Mouse (Mus musculus) megakaryocyte-erythroid progenitor cell, adult 5-6 weeks (primary cell): ENCODE results near the gene Cdpf1. TPM values are rescaled to one million over a fixed set of nuclear protein-coding genes. Genes with fewer than 3 reads are reported as not detected.

ENCODE experiments used
- ATAC-seq: replicated peaks from 2 replicates; pipeline ENCODE4 v1.8.0; 2016; ENCODE audit warnings: mild to moderate bottlenecking, inconsistent platforms; ENCODE audit not compliant: severe bottlenecking, poor library complexity, low FRiP score, low TSS enrichment
- total RNA-seq, 2 experiments: library from RNA; stranded (forward) in 1 of 2; stranded (reverse) in 1 of 2; fragments of 200-1000, 215-1000 nt in 1 of 2; fragments of >200 nt in 1 of 2; fragmentation: Nextera tagmentation in 1 of 2; gene quantifications; 2 replicates each; pipeline ENCODE4 v1.2.3; 2014 to 2017

Cdpf1 gene
- total RNA-seq (2014; fragmentation: Nextera tagmentation) = 36.1 and 43.8 TPM in 2 replicates
- 13.9 and 29.1 TPM in 2 replicates for total RNA-seq (2017)

DNA sequence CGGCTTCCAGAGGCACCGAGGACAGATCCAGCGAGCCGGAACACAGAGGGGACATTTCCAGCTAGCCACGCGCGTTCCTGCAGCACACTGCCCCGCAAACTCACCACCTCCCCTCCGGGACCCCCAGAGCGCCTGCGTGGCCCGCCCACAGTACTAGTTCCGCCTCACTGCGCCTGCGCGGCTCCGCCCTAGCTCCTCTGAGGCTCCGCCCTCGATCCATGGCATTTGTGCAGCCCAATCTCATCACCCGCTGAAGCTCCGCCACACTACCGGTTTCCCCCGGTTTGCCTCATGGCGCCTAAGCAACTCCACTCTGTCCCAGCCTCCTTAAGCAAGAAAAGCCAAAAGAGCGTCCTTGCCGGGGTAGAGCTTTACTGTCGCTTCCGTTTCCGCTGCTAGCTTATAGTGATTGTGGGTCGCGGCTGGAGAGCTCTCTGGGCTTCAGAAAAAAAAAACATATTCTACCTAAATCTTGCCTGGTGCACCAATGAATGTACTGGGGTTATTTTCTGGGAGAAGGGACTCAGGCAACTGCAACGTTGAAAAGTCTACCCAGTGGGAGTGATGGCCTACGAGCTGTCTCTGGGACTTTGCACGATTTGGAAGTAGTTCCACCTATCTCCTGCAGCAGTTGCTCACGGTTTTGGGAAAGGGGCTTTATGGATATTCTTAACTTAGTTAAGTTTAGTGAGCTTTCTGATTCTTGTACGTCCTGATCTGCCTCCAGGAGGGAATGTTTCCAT, at the start of gene Cdpf1:
Gene Cdpf1 (minus strand): TSS at position 163 of the 743 bp plus-strand sequence.
- ATAC-seq = peak; percentile 84

DNA sequence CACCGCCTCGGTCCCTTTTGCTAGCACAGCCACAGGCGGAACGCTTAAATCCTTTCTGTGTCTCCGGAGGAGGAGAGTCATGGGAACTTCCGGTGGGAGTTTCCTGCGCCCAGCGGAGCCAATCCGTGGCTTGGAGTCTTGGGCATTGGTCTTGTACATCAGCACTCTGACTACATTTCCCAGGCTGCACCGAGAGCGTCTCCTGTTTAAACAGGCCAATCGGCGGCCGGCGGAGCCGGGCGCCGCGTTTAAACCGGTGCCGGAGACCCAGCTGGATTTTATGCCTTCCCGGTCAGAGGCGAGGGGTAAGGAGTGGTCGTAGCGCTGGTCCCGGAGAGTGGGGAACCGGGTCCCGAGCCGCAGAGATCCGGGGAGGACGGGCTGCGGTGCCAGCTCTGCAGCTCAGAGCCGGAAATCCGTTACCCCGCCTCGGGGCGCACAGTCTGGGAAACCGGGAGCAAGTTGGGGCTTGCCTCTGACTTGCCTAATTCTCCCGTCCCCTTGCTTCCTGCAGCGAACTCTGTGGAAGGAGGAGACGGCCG, 48.1 kb upstream of the Cdpf1 start, which contains the start of gene Gtse1:
Gene Gtse1 (plus strand): TSS at position 256 of the 542 bp plus-strand sequence.
- peak; percentile 99 for ATAC-seq

DNA sequence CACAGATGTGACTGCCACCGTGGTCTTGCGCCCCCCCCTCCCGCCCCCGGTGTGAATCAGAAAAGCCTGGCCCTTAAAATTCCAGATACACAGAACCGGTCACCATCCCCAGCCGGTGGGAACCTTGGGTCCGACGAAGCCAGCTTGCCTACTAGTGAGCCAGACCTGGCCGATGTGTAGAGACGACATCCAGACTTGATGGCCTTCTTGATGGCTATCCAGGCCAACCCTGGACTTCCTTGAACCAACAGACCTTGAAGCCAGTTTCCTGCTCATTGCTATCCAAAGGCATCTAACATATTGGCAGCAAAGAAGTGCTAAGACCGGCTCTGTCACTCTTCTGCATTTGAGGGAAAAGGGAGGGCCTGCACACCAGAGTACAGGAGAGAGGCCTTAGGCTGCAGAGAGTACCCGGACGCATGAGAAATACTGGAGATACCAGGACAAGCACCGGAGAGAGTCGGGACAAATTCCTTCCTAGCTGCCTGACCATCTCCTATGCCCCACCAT, 47.5 kb upstream of the Cdpf1 start:
- ATAC-seq = peak; percentile 34

DNA sequence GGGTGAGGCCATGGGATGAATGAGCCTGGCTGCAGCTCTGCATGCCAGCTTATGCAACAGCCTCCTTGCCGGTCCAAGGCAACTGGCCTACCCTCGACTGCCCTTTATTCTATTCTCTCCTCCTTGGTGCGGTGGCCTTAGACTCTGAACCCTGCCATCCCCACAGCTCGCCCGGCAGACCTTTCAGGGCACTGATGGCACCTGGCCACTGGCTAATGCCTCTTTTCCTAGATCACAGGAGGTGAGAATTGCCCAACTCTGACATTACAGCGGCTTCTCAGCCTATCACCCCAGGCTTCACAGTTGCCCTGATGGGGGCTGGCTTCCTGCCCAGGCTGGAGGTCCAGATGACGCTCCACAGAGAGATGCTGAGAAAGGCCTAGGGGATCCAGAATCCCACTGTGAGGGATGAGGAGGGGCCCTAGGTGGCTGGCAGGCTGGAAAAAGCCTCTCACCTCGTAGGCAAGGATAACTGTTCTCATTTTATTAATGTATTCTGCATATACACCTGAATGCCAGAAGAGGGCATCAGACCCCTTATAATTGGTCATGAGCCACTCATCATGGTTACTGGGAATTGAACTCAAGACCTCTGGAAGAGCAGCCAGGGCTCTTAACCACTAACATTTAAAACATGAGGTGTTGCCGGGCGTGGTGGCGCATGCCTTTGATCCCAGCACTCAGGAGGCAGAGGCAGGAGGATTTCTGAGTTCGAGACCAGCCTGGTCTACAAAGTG, 40.3 kb upstream of the Cdpf1 start:
- ATAC-seq = peak; percentile 43; the same call in 1 of the 2 replicates

DNA sequence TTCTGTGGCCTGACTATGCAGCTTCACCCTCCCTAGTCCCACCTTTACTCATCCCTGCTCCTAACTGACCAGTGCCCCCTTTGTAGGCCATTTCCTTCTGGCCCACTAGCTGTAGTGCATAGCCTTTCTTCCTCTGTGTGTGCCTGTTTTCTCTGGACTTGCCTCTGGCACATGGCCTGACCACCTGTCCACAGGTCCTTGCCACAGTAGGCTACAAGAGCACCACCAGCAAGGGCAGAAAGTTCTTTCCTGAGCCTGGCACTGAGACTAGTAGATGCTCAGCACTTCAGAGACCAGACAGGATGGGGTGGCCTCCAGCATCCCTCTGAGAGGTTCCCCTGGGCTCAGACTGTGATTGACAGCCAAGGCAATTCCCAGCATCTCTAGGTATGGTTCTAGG, 33.6 kb upstream of the Cdpf1 start:
- no peak for ATAC-seq

DNA sequence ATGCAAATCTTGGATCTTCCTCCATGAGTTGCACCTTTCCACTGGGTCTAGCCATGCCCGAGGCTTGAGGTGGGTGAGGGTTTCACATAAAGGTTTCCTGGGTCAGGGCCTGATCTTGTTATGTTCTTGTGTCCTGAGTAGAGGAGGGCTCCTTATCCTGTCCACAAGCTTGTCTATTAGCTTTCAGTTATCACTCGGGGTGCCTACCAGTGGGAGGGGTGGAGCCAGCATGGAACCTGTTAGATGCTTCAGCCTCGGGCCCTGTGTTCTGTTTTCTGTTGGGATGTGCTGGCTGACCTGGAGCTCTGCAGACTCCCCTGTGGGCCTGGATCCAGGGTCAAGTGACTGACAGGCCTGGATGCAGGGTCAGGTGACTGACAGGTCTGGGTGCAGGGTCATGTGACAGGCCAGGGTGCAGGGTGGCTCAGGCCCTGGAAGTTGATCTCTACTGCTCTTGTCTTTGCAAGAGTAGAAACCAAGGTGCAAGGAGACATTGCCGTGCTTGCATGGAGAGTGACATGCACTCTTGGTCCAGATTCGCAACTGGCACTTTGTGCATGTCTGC, 30.4 kb upstream of the Cdpf1 start:
- peak; percentile 64 for ATAC-seq

DNA sequence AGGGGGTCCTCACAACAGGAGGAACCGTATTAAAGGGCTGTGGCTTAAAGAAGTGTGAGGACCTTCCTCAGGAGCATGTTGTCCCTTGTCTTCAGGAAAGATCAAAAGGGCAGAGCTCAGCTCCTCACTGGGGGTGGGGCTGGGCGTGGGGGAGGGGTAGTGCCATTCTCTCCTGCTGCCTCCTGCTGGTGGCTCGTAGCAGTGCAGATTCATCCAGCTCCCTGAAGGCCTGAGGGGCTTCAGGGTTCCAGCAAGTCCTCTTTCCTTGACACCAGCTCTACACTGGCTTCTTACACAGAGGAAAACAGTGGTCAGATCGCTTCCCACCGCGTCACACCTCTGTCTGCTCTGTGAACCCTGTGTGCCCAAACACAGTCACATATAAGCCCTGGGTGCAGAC, 29.5 kb upstream of the Cdpf1 start:
- ATAC-seq = no peak

DNA sequence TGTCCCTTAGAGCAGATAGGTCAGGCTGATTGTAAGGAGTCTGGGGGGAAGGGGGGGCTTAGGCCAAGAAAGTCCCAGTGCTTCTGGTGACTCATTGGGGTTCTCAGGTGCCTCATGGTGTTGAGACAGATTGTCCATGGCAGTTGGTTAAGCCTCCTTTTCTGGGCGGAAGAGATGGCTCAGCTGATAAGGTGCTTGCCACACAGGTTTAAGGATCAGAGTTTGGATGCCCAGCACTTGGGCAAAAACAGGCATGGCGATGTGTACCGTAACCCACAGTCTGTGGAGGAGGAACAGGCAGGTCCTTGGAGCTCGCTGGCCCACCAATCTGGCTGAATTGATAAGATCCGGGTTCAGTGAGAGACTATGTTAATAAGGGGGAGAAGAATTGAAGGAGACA, 25.4 kb upstream of the Cdpf1 start:
- no peak for ATAC-seq

DNA sequence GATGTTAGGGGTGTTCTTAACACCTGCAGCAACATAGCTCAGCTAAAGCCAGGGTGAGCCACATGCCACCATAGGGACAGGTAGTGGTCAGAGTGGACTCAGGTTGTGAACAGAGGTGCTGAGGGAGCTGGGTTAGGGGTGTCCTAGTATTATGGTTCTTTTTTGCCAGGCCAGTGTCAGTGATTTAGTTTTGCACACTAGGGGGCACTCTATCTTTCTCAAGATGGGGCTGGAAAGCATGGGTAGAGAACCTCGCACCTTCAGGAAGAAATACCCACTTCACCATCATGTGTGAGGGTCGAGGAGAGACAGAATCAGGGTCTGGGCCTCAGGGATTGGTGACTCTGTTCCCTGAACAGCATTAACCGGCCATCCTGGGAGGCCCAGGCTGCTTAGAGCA, 23.8 kb upstream of the Cdpf1 start:
- no peak for ATAC-seq

DNA sequence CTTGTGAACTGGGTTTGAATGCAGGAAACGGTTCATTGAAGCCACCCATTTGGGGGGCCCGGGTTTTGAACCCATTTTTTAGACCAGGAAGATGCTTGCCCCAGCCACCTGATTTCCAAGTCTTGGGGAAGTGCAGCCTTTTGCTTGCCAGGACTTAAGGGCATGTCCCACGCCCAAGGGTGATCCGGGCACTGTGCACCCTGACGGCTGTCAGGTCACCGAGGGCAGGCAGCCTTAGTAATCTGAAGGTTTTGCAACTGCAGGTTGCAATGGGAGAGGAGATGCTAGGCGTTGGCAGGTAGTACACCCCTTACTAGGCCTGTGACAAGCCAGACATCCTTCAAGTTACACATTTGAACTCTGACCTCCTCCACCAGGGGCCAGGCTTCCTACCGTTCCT, 21.1 kb upstream of the Cdpf1 start:
- no peak; the same call in 1 of the 2 replicates for ATAC-seq

DNA sequence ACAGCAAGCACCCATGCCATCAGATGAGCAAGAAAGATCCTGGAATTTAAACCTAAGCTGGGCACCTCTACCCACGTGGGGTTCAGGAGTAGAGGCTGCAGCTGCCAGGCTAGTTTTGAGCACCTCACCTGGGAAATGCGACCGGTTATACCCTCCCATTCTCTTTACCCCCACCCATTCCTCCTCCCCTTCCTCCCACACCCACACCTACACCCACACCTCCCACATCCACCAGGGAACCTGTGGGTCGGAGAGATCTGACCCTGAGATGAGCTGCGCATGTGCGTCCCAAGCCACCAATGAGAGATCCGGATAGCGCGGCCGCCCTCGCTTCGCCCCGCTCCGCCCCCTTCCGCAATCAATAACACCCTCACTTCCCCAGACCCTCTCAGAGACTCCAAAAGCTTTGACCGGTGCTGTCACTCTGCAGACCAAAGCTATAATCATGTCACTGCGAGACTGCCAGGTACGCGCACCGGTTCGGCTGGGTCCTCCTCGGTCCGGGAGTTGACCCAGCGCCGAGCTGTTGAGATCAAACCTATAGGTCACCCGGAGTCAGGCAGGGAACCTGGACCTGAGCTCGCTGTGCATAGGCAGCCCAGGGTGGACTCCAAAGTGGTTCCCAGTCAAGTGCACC, 20.6 kb upstream of the Cdpf1 start, which contains the start of gene Ttc38:
Gene Ttc38 (plus strand): TSS at position 353 of the 637 bp plus-strand sequence.
- peak; percentile 91 for ATAC-seq

DNA sequence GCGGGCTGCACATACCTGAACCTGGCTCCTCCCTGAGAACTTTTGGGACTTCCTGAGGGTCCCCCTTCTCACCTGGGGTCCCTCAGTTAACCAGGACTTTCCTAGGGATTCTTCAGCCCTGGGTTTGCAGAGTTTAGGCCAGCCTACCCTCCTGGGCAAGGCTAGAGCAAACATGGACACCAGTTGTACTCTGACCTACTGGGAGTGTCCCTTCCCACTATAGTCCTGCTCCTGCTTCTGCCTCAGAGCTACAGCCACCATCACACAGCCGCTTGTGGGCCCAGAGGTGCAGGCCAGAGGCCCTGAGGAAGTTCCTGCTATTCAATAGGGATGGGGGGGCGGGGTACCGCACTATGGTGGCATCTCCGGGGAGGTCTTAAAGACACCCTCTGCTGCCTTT, 18.0 kb upstream of the Cdpf1 start:
- no peak for ATAC-seq

DNA sequence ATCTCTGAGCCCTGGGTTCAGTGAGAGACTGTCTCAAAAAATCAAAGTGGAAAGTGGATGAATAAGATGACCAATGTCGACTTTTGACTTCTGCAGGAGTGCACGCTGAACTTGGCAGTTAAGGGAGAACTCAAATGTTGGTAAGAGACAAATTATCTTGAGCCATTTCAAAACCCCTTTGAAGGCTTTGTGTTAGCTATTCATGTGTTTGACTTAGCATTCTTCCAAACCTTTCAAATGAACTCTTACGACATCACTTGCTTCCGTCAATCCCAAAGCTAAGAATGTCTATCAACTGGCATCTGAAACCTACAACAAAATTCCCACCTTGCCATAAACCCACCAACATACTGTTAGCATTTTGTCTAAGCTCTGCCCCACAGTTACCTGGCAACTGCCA, 16.6 kb upstream of the Cdpf1 start:
- ATAC-seq = no peak

DNA sequence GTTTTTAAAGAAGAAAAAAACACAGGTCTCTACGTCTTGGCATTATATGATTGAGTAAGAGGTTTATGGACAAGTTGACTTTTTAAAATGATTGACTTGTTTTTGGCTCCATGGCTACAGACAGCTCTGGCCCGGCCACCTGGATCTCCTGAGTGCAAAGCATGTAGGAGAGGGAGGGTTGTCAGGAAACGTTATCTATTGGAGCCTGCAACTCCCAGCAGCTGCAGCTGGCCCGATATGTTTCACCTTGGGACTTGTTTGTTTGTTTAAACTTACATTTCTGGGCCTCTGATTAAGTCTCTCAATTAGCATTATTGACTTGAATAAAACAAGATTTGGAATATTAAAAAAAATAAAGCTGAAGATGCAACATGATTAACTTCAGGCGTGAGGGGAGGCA, 15.2 kb upstream of the Cdpf1 start:
- peak; percentile 96 for ATAC-seq

DNA sequence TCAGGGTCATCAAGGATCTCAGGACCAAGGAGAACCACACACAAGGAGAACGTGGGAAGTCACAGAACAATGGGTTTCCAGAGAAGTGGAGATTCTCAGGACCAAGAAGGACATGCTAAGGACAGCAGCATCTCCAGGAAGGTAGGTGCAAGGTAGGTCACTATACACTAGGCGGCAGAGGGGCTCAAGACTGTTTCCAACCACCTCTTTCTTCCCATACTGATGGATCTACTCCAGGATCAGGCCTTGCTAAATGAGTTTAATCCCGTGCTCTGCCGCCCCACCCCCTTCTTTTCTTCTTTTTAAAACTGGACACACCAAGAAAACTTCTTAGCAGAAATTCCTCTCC, 10.5 kb upstream of the Cdpf1 start:
- no peak for ATAC-seq

DNA sequence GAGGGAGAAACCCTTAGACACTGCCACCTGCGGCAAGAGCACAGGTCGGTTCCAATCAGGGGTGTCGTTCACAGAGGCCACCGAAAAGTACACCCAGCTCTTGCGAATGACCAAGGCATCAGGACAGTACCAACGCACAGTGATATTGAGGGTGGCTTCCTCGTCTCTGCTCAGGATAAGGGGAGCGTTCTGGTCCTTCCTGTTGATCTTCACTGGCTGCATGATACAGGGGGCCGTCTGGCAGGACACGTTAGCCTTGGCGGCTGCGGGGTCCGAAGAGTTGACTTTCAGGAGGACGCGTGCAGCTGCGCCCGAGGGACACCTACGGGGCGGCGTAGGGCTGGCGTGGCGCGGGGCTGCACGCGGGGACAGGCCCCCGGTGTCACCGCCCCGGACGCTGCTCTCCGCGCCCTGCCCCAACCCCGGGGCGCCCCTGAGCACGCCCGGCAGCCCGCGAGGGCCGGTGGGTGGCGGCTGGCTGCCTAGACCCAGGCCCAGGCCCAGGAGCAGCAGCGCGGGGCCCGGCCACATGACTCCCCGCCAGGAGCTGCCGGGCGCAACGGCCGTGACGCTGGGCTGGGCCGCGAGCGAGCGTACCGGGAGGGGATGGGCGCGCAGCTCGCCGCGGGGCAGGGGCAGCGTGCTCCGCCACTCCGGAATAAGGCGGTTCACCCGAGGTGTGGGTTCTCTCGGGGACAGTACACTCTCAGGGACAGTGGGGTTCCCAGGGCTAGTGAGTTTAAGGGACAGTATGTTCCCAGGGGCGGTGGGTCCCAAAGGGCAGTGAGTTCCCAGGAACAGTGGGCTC, 9.9 kb upstream of the Cdpf1 start, which contains the start of gene Pkdrej:
Gene Pkdrej (minus strand): TSS at position 532 of the 808 bp plus-strand sequence.
- peak; percentile 67; the same call in 1 of the 2 replicates for ATAC-seq

DNA sequence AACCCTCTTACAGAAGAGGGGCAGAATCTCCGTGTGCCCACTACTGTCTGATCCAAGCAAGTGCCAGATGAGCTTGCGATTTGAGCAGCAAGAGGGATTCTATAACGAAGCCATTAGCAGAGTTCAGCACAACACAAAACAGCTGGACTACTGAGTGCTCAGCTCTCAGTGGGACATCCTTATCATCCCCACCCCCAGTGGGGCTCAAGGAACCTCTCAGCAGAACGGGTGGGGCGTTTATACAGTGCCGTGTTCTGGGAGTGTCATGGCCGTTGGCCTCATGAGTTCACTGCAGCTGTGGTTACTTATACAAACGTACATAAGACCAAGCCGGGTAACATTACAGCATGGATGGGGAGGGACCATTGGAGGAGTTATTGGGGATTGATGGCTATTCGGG, 1.9 kb upstream of the Cdpf1 start:
- ATAC-seq = no peak

DNA sequence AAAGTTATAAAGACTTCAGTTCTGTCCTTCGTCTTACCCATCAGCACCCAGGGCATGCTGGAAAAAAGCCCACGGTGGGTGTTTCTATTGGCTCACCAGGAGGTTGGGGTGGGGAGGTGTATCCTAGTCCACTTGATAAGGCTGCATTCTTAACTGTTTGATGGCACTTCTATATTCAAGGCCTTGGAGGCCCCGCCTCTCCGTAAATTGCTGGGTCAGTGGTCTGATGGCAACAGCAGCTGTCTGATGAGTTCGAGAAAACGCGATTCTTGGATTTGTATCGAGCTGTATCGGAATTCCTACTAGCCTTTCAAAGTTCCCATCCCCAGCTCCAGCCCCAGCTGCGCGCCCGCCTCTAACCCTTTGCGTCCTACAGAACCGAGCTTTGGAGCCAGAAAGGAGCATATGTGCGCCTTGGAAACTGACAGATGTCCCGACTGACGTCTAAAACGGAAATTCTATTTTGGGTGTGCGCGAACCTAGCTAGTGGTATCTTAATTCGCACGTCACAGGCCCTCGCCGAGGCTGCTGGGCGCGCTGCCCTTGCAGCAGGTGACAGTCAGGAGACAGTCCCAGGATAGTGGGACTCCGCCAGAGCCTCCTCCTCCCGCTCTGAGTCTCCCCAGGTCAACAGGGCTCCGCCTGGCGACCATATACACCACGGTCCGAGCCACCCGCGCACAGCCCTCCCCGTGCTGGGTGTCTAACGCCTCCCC, 533 bp downstream of the Cdpf1 start:
- ATAC-seq = peak; percentile 75
